Mouse (Mus musculus): ENCODE results near the gene Hcn4.

DNA sequence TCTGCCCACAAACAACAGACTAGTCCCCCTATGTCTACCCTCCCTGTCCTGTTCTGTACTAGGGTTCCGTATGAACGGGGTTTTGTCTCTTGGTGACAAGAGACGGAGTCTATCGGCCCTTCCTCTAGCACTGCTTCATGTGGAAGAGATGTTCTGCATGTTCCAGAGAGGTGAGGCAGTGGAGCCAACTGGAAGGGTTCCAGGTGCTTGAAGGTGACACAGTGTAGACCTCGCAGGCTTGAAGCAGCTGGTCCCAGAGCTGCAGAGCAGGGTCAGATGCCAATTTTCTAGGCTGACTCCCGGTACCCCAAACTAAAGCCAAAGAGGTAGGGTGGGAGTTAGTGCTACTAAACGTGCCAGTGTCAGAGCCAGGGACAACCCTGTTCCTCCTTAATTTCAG lies 25.1 kb upstream of the Hcn4 start:
- TF ChIP-seq CTCF (IDR thresholded peaks at IDR 0.05; ENCODE audit: low read depth) (no peak), EP300 (IDR thresholded peaks at IDR 0.05; ENCODE audit: low read depth) (no peak)
